Mouse (Mus musculus) brown adipose tissue, adult 24 weeks (tissue): ENCODE measurements around the gene Zfx. TPM values are rescaled to one million over a fixed set of nuclear protein-coding genes. Genes with fewer than 3 reads are reported as not detected.

Source experiments
- polyA plus RNA-seq: library from polyadenylated mRNA; stranded (reverse); fragments of >200 nt; gene quantifications from 2 replicates; pipeline ENCODE4 v1.2.4, GENCODE M21; 2012; ENCODE audit not compliant: missing spikeins, insufficient read depth, insufficient read length

The Zfx gene
- polyA plus RNA-seq, 1 experiment = 7.2 TPM

Other genes starting within 250 kb of the Zfx start
- gene AU015836, start 155.0 kb downstream of the Zfx start, polyA plus RNA-seq = not detected in 2 replicates
- 81.5 and 82.8 TPM in 2 replicates for gene Eif2s3x, start 89.2 kb upstream of the Zfx start, polyA plus RNA-seq
- gene Klhl15, start 110.9 kb upstream of the Zfx start, polyA plus RNA-seq = 4.5 and 5.1 TPM in 2 replicates
- gene Fam90a1b, start 243.1 kb upstream of the Zfx start, polyA plus RNA-seq = not detected in 2 replicates
- gene Apoo, start 243.4 kb upstream of the Zfx start, polyA plus RNA-seq = 387 and 411 TPM in 2 replicates